Mouse (Mus musculus): ENCODE data around the gene Mgst1. TPM values are rescaled to one million over a fixed set of nuclear protein-coding genes. Genes with fewer than 3 reads are reported as not detected.

Mgst1 gene
- polyA plus RNA-seq, 1 experiment, result 2.1 TPM

- Histone ChIP-seq H3K36me3 (ENCODE audit: control insufficient read depth, insufficient read depth) (no peaks in the 10 kb centered on the region), H3K79me3 (ENCODE audit: low read depth) (no peaks in the 10 kb centered on the region), H3K27me3 (ENCODE audit: control insufficient read depth, insufficient read depth, insufficient read length) (no peaks in the 10 kb centered on the region), H3K4me3 (ENCODE audit: insufficient read depth, poor library complexity, severe bottlenecking) (no peak overlapping the region), H3K79me2 (ENCODE audit: control insufficient read depth, insufficient read depth) (no peaks in the 10 kb centered on the region), H3ac (ENCODE audit: control insufficient read depth, insufficient read length, low read depth) (no peak overlapping the region)
- TF ChIP-seq MYOD1 (IDR thresholded peaks at IDR 0.05; ENCODE audit: control insufficient read depth, insufficient read length, low read depth), result no peak
- TF ChIP-seq CEBPB (IDR thresholded peaks at IDR 0.05; ENCODE audit: low read depth), result no peak
- TF ChIP-seq MYOG (IDR thresholded peaks at IDR 0.05; ENCODE audit: control insufficient read depth, extremely low read depth, insufficient read length), result no peak
- no peak for TF ChIP-seq FOSL1 (IDR thresholded peaks at IDR 0.05; ENCODE audit: insufficient read depth, low read length, poor library complexity, severe bottlenecking)
- no peak for TF ChIP-seq USF1 (IDR thresholded peaks at IDR 0.05; ENCODE audit: low read depth)
- no peak for TF ChIP-seq MAX (IDR thresholded peaks at IDR 0.05)
- no peak for TF ChIP-seq CTCF (IDR thresholded peaks at IDR 0.05; ENCODE audit: control insufficient read depth, insufficient read depth, insufficient read length)
These were observed 37.2 kb upstream of the Mgst1 start for GRCm38 (mm10) chr6:138102940-138103339.

- no peak overlapping the region for H3ac ChIP-seq (ENCODE audit: control insufficient read depth, insufficient read length, low read depth)
- H3K79me2 ChIP-seq (ENCODE audit: control insufficient read depth, insufficient read depth), result no peaks in the 10 kb centered on the region
- H3K79me3 ChIP-seq (ENCODE audit: low read depth), result no peaks in the 10 kb centered on the region
- no peaks in the 10 kb centered on the region for H3K27me3 ChIP-seq (ENCODE audit: control insufficient read depth, insufficient read depth, insufficient read length)
- TF ChIP-seq USF1 (IDR thresholded peaks at IDR 0.05; ENCODE audit: low read depth), result no peak
- TF ChIP-seq FOSL1 (IDR thresholded peaks at IDR 0.05; ENCODE audit: insufficient read depth, low read length, poor library complexity, severe bottlenecking), result no peak
- TF ChIP-seq MYOD1 (IDR thresholded peaks at IDR 0.05; ENCODE audit: control insufficient read depth, insufficient read length, low read depth), result no peak
- TF ChIP-seq MYOG (IDR thresholded peaks at IDR 0.05; ENCODE audit: control insufficient read depth, extremely low read depth, insufficient read length), result no peak
- no peak for TF ChIP-seq CTCF (IDR thresholded peaks at IDR 0.05; ENCODE audit: control insufficient read depth, insufficient read depth, insufficient read length)
- TF ChIP-seq CEBPB (IDR thresholded peaks at IDR 0.05; ENCODE audit: low read depth), result no peak
- no peak for TF ChIP-seq MAX (IDR thresholded peaks at IDR 0.05)
- H3K36me3 ChIP-seq (ENCODE audit: control insufficient read depth, insufficient read depth), result no peaks in the 10 kb centered on the region
- no peak overlapping the region for H3K4me3 ChIP-seq (ENCODE audit: insufficient read depth, poor library complexity, severe bottlenecking)
These were observed 35.6 kb upstream of the Mgst1 start for GRCm38 (mm10) chr6:138104559-138104958.

DNA sequence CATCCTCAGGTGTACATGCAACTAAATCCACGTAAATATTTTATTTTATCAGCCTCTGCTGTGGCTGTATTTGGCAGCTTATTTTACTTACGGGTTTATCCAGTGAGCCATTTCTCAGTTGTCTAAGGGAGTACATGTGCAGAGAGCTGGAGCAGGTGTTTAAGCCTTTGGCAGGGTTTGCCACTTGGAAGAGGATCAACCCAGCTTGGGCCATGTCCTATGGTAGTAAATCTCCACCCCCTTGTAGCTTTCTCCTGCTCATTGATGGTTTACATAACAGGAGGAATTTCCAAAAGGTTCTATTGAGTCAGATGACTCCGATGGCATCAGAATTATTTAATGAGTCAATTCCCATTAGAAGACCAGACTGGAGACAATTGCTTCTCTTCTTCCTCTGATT lies 22.6 kb upstream of the Mgst1 start:
- Histone ChIP-seq H3K79me2 (ENCODE audit: control insufficient read depth, insufficient read depth) (no peaks in the 10 kb centered on the region), H3K36me3 (ENCODE audit: control insufficient read depth, insufficient read depth) (no peaks in the 10 kb centered on the region), H3K4me3 (ENCODE audit: insufficient read depth, poor library complexity, severe bottlenecking) (no peak overlapping the region), H3ac (ENCODE audit: control insufficient read depth, insufficient read length, low read depth) (no peak overlapping the region), H3K27me3 (ENCODE audit: control insufficient read depth, insufficient read depth, insufficient read length) (no peaks in the 10 kb centered on the region), H3K79me3 (ENCODE audit: low read depth) (no peaks in the 10 kb centered on the region)
- TF ChIP-seq CTCF (IDR thresholded peaks at IDR 0.05; ENCODE audit: control insufficient read depth, insufficient read depth, insufficient read length), result no peak
- no peak for TF ChIP-seq FOSL1 (IDR thresholded peaks at IDR 0.05; ENCODE audit: insufficient read depth, low read length, poor library complexity, severe bottlenecking)
- no peak for TF ChIP-seq USF1 (IDR thresholded peaks at IDR 0.05; ENCODE audit: low read depth)
- no peak for TF ChIP-seq MYOG (IDR thresholded peaks at IDR 0.05; ENCODE audit: control insufficient read depth, extremely low read depth, insufficient read length)
- no peak for TF ChIP-seq MAX (IDR thresholded peaks at IDR 0.05)
- no peak for TF ChIP-seq CEBPB (IDR thresholded peaks at IDR 0.05; ENCODE audit: low read depth)
- TF ChIP-seq MYOD1 (IDR thresholded peaks at IDR 0.05; ENCODE audit: control insufficient read depth, insufficient read length, low read depth), result no peak

GRCm38 (mm10) chr6:138128392-138129335 lies 11.5 kb upstream of the Mgst1 start:
- H3ac ChIP-seq (ENCODE audit: control insufficient read depth, insufficient read length, low read depth), result no peak overlapping the region
- H3K79me3 ChIP-seq (ENCODE audit: low read depth), result no peaks in the 10 kb centered on the region
- no peaks in the 10 kb centered on the region for H3K36me3 ChIP-seq (ENCODE audit: control insufficient read depth, insufficient read depth)
- no peaks in the 10 kb centered on the region for H3K79me2 ChIP-seq (ENCODE audit: control insufficient read depth, insufficient read depth)
- H3K27me3 ChIP-seq (ENCODE audit: control insufficient read depth, insufficient read depth, insufficient read length), result no peaks in the 10 kb centered on the region
- H3K4me3 ChIP-seq (ENCODE audit: insufficient read depth, poor library complexity, severe bottlenecking), result no peak overlapping the region
- TF ChIP-seq MYOD1 (IDR thresholded peaks at IDR 0.05; ENCODE audit: control insufficient read depth, insufficient read length, low read depth), result no peak
- no peak for TF ChIP-seq MAX (IDR thresholded peaks at IDR 0.05)
- TF ChIP-seq MYOG (IDR thresholded peaks at IDR 0.05; ENCODE audit: control insufficient read depth, extremely low read depth, insufficient read length), result no peak
- TF ChIP-seq CTCF (IDR thresholded peaks at IDR 0.05; ENCODE audit: control insufficient read depth, insufficient read depth, insufficient read length), result no peak
- no peak for TF ChIP-seq USF1 (IDR thresholded peaks at IDR 0.05; ENCODE audit: low read depth)

GRCm38 (mm10) chr6:138130541-138130940 lies 9.6 kb upstream of the Mgst1 start:
- H3K36me3 ChIP-seq (ENCODE audit: control insufficient read depth, insufficient read depth), result no peaks in the 10 kb centered on the region
- no peak overlapping the region for H3ac ChIP-seq (ENCODE audit: control insufficient read depth, insufficient read length, low read depth)
- no peaks in the 10 kb centered on the region for H3K79me3 ChIP-seq (ENCODE audit: low read depth)
- no peak for TF ChIP-seq FOSL1 (IDR thresholded peaks at IDR 0.05; ENCODE audit: insufficient read depth, low read length, poor library complexity, severe bottlenecking)
- TF ChIP-seq MAX (IDR thresholded peaks at IDR 0.05), result no peak
- no peak for TF ChIP-seq MYOG (IDR thresholded peaks at IDR 0.05; ENCODE audit: control insufficient read depth, extremely low read depth, insufficient read length)
- no peak for TF ChIP-seq CEBPB (IDR thresholded peaks at IDR 0.05; ENCODE audit: low read depth)
- TF ChIP-seq MYOD1 (IDR thresholded peaks at IDR 0.05; ENCODE audit: control insufficient read depth, insufficient read length, low read depth), result no peak
- no peak for TF ChIP-seq USF1 (IDR thresholded peaks at IDR 0.05; ENCODE audit: low read depth)
- TF ChIP-seq CTCF (IDR thresholded peaks at IDR 0.05; ENCODE audit: control insufficient read depth, insufficient read depth, insufficient read length), result no peak
- H3K27me3 ChIP-seq (ENCODE audit: control insufficient read depth, insufficient read depth, insufficient read length), result no peaks in the 10 kb centered on the region
- no peaks in the 10 kb centered on the region for H3K79me2 ChIP-seq (ENCODE audit: control insufficient read depth, insufficient read depth)
- no peak overlapping the region for H3K4me3 ChIP-seq (ENCODE audit: insufficient read depth, poor library complexity, severe bottlenecking)

Data from C2C12 (cell line).